Mouse (Mus musculus) ES-CJ7 (cell line): ENCODE data around the gene Arhgef38.
A peak's percentile ranks its signal among the peaks of the same experiment; 100 is the strongest.

Experiments used
- DNase-seq: peaks from one replicate; pipeline ENCODE4 v3.0.0; 2011; ENCODE audit warnings: low read depth, low spot score

Arhgef38 gene

GRCm38 (mm10) chr3:133234821-133235295 lies at the start of gene Arhgef38:
Arhgef38 (minus strand) TSS chr3:133234949.
- peak; percentile 11 for DNase-seq

- peak; percentile 67 for DNase-seq
Measured at GRCm38 (mm10) chr3:133271887-133272286, 37.1 kb upstream of the Arhgef38 start.

GRCm38 (mm10) chr3:133258860-133259259 lies 24.1 kb upstream of the Arhgef38 start:
- no peak for DNase-seq

GRCm38 (mm10) chr3:133255842-133256241 lies 21.1 kb upstream of the Arhgef38 start:
- no peak for DNase-seq

GRCm38 (mm10) chr3:133244027-133244426 lies 9.3 kb upstream of the Arhgef38 start:
- DNase-seq: no peak

GRCm38 (mm10) chr3:133241916-133242315 lies 7.2 kb upstream of the Arhgef38 start:
- DNase-seq: no peak

GRCm38 (mm10) chr3:133233993-133234392 lies 756 bp downstream of the Arhgef38 start:
- no peak for DNase-seq

GRCm38 (mm10) chr3:133230427-133230826 lies 4.3 kb downstream of the Arhgef38 start:
- DNase-seq: no peak

GRCm38 (mm10) chr3:133229594-133229993 lies 5.2 kb downstream of the Arhgef38 start:
- DNase-seq: no peak

GRCm38 (mm10) chr3:133227258-133228012 lies 7.3 kb downstream of the Arhgef38 start:
- DNase-seq: no peak

GRCm38 (mm10) chr3:133218501-133218900 lies 16.2 kb downstream of the Arhgef38 start:
- no peak for DNase-seq

GRCm38 (mm10) chr3:133215198-133215819 lies 19.4 kb downstream of the Arhgef38 start:
- no peak for DNase-seq

- no peak for DNase-seq
Measured at GRCm38 (mm10) chr3:133213434-133214114, 21.2 kb downstream of the Arhgef38 start.

GRCm38 (mm10) chr3:133211324-133211723 lies 23.4 kb downstream of the Arhgef38 start:
- no peak for DNase-seq

- no peak for DNase-seq
Measured at GRCm38 (mm10) chr3:133203713-133204112, 31.0 kb downstream of the Arhgef38 start.

GRCm38 (mm10) chr3:133202171-133202570 lies 32.6 kb downstream of the Arhgef38 start:
- peak; percentile 52 for DNase-seq

- peak; percentile 50 for DNase-seq
Measured at GRCm38 (mm10) chr3:133188930-133189329, 45.8 kb downstream of the Arhgef38 start.

GRCm38 (mm10) chr3:133187524-133187923 lies 47.2 kb downstream of the Arhgef38 start:
- no peak for DNase-seq

- DNase-seq: no peak
Measured at GRCm38 (mm10) chr3:133176033-133176750, 58.6 kb downstream of the Arhgef38 start.

- DNase-seq: no peak
Measured at GRCm38 (mm10) chr3:133172291-133172690, 62.5 kb downstream of the Arhgef38 start.

- DNase-seq: no peak
Measured at GRCm38 (mm10) chr3:133169737-133170136, 65.0 kb downstream of the Arhgef38 start.

- DNase-seq: no peak
Measured at GRCm38 (mm10) chr3:133167550-133167949, 67.2 kb downstream of the Arhgef38 start.
